Mouse (Mus musculus): ENCODE measurements around the gene Klf9. TPM values are rescaled to one million over a fixed set of nuclear protein-coding genes. Genes with fewer than 3 reads are reported as not detected.

Klf9 gene
- 7.1 and 9.2 TPM in 2 replicates for polyA plus RNA-seq (2012; rRNA removed)

DNA sequence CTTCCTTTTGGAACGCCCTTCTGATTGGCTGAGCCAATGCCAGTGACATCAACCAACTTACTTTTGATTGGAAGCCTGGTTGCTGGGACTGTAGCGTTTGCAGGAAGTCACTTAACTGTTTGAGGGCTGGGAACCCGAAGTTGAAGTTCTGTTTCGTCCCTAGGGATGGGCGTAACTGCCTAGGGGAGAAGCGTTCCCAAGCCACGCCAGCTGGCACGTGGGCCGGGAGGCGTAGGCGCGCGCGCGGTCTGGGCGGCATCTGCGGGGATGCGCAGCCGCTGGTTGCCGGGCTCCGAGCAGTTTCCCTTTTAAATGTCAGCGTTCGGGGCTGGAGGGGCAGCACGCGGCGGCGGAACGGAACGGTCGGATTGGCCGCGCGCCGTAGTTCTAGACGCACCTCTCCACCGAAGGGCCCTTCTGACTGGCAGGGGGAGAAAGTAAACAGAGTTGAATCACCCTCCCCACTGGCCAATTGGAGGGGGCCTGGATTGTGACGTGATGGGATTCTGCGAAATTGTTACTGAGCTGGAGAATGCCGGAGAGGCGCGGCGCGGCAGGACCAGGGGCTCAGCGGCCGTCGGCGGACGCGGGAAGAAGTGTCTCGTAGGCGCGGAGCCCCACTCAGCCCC is at the start of gene Klf9:
Klf9 (plus strand) TSS at position 538 of the 629 bp plus-strand sequence.

Other genes starting within 250 kb of the Klf9 start
- gene Smc5, start 132.7 kb downstream of the Klf9 start, polyA plus RNA-seq (2012; rRNA removed) = 11.2 and 14.1 TPM in 2 replicates

All from liver, embryonic 18 days (tissue).